Mouse (Mus musculus) hindbrain, embryonic 16.5 days (tissue): ENCODE measurements around the gene Nat8f1. TPM values are rescaled to one million over a fixed set of nuclear protein-coding genes. Genes with fewer than 3 reads are reported as not detected.
"Not testable (repeated sequence)": the region's sequence is repeated elsewhere in the genome, so short reads cannot be mapped to it uniquely, and the experiment has no call there.

Experiments used
- ATAC-seq: fragments of 200-750 bp; cut with Nextera tagmentation; 2 replicates; pipeline ENCODE4 v1.8.0; 2017; ENCODE audit warnings: moderate TSS enrichment, moderate library complexity
- H3K27ac ChIP-seq: fragments of 300-500 bp; sonication (generic); 2 replicates; pipeline ENCODE4 v1.5.1; 2014; ENCODE audit warnings: low read depth, mild to moderate bottlenecking, control low read depth, low read length, moderate library complexity
- H3K27me3 ChIP-seq: fragments of 300-500 bp; sonication (generic); replicated peaks from 2 replicates; pipeline ENCODE4 v1.6.1; 2014; ENCODE audit warnings: low read length; ENCODE audit not compliant: control insufficient read depth, insufficient read depth
- H3K36me3 ChIP-seq: fragments of 300-500 bp; sonication (generic); 2 replicates; pipeline ENCODE4 v1.6.1; 2014; ENCODE audit warnings: mild to moderate bottlenecking, low read length, moderate library complexity, mixed read lengths; ENCODE audit not compliant: control insufficient read depth, insufficient read depth
- H3K4me1 ChIP-seq: fragments of 300-500 bp; sonication (generic); 2 replicates; pipeline ENCODE4 v1.6.1; 2014; ENCODE audit warnings: low read depth, low read length; ENCODE audit not compliant: control insufficient read depth, insufficient read depth
- H3K4me2 ChIP-seq: fragments of 300-500 bp; sonication (generic); 2 replicates; pipeline ENCODE4 v1.6.1; 2014; ENCODE audit warnings: mild to moderate bottlenecking, low read length, control low read depth, moderate library complexity
- H3K4me3 ChIP-seq: fragments of 300-500 bp; sonication (generic); 2 replicates; pipeline ENCODE4 v1.5.1; 2014; ENCODE audit warnings: mild to moderate bottlenecking, low read length, control low read depth, moderate library complexity
- H3K9ac ChIP-seq: fragments of 300-500 bp; sonication (generic); 2 replicates; pipeline ENCODE4 v1.6.1; 2014; ENCODE audit warnings: low read depth, mild to moderate bottlenecking, control low read depth, low read length, moderate library complexity
- H3K9me3 ChIP-seq: fragments of 300-500 bp; sonication (generic); 2 replicates; pipeline ENCODE4 v1.6.1; 2014; ENCODE audit warnings: mild to moderate bottlenecking, low read length, moderate library complexity; ENCODE audit not compliant: control insufficient read depth
- WGBS: fragments of 180-500 bp; shearing (Covaris S2); extraction: QIAGEN DNeasy Blood & Tissue Kit; methylation state at CpG from one replicate; pipeline ENCODE4 v1.1.7; 2014; 5-methylcytosine and 5-hydroxymethylcytosine counted together
- polyA plus RNA-seq: library from polyadenylated mRNA; unstranded; fragments of >200 nt; fragmentation: Nextera tagmentation; extraction: Ambion mirVana; gene quantifications from 2 replicates; pipeline ENCODE4 v1.2.1, GENCODE M21; 2015

Nat8f1 gene
- polyA plus RNA-seq, 1 experiment from 2014 or later = 20.4 TPM

DNA sequence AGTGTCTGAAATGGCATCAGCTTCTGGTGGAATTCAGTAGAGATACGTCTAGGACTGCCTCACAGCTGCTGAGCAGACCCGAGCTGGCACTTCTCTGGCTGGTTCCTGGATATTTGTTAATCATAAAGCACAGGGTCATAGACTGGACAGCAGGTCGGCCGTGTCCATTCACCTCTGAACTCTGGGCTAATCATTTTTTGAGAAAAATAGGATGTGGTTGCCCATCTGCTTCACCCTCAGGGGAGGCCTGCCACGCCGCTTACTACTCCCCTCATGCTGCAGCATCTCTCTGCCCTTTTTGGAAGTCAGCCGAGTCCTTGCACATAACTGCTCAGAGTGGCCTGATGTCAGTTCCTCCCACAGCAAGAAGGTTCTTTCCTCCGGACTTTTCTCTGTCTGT lies 18.6 kb upstream of the Nat8f1 start:
- H3K27me3 ChIP-seq = no peaks in the 10 kb centered on the region
- no peaks in the 10 kb centered on the region for H3K9me3 ChIP-seq
- no peak overlapping the region for H3K4me3 ChIP-seq
- no peak overlapping the region for H3K4me2 ChIP-seq
- H3K27ac ChIP-seq = no peak overlapping the region
- 83% methylated on average over 8 of the region's 8 CpGs for WGBS
- peaks cover 14% of the 10 kb centered on the region for H3K36me3 ChIP-seq
- H3K4me1 ChIP-seq = 0 out of 2 replicates have a peak, but pooled peaks cover 2% of the 10 kb centered on the region
- no peak overlapping the region for H3K9ac ChIP-seq
- ATAC-seq = no peak

DNA sequence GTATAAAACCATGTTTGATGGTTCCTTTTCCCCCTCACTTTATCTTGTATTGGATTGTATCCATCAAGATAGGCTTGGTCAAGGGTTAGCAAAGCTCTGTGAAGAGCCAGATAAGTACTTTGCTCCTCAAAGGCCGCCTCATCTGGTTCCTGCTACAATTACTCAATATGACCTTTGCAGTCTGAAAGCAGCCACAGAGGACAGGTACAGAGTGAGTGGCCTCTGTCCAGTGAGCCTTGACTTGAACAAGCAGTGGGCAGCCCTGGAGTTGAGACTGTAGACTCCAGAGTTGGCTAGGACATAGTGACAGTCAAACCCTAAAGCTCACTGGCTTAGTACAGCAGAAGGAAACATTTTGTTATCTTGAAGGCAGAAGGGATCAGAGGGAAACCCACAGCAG lies 13.8 kb upstream of the Nat8f1 start:
- Histone ChIP-seq H3K9ac (no peak overlapping the region), H3K9me3 (no peaks in the 10 kb centered on the region), H3K36me3 (peaks cover 40% of the 10 kb centered on the region), H3K4me1 (no peaks in the 10 kb centered on the region), H3K27ac (no peak overlapping the region), H3K4me3 (no peak overlapping the region), H3K27me3 (no peaks in the 10 kb centered on the region), H3K4me2 (no peak overlapping the region)
- WGBS = 88% methylated on average over 1 of the region's 1 CpGs
- no peak for ATAC-seq

- no peaks in the 10 kb centered on the region for H3K9me3 ChIP-seq
- WGBS = 94% methylated on average over 9 of the region's 9 CpGs
- H3K4me2 ChIP-seq = no peak overlapping the region
- H3K9ac ChIP-seq = no peak overlapping the region
- ATAC-seq = no peak
- H3K27ac ChIP-seq = no peak overlapping the region
- no peak overlapping the region for H3K4me3 ChIP-seq
- no peaks in the 10 kb centered on the region for H3K27me3 ChIP-seq
- H3K36me3 ChIP-seq = peaks cover 43% of the 10 kb centered on the region
- H3K4me1 ChIP-seq = no peaks in the 10 kb centered on the region
Observed at GRCm38 (mm10) chr6:85927476-85928464, 12.3 kb upstream of the Nat8f1 start.

- H3K36me3 ChIP-seq = peaks cover 44% of the 10 kb centered on the region
- no peaks in the 10 kb centered on the region for H3K4me1 ChIP-seq
- no peak overlapping the region for H3K27ac ChIP-seq
- ATAC-seq = no peak
- WGBS = 93% methylated on average over 1 of the region's 1 CpGs
- no peak overlapping the region for H3K9ac ChIP-seq
- H3K4me2 ChIP-seq = no peak overlapping the region
- no peak overlapping the region for H3K4me3 ChIP-seq
- H3K9me3 ChIP-seq = no peaks in the 10 kb centered on the region
- no peaks in the 10 kb centered on the region for H3K27me3 ChIP-seq
Observed at GRCm38 (mm10) chr6:85926709-85927108, 11.2 kb upstream of the Nat8f1 start.

DNA sequence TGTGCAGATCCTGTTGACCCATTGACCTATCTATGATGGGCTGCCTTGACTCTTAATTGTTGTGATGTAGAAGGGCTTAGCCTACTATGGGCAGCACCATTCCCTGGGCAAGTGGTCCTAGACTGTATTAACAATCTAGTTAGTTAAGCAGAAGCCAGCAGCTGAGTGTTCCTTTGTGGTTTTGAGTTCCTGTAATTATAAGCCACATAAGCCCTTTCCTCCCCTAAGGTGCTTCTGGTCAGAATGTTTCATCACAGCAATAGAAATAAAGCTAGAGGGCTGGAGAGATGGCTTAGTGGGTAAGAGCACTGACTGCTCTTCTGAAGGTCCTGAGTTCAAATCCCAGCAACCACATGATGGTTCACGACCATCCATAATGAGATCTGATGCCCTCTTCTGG lies 8.2 kb upstream of the Nat8f1 start:
- no peak for ATAC-seq
- peaks cover 36% of the 10 kb centered on the region for H3K36me3 ChIP-seq
- 93% methylated on average over 1 of the region's 1 CpGs for WGBS

DNA sequence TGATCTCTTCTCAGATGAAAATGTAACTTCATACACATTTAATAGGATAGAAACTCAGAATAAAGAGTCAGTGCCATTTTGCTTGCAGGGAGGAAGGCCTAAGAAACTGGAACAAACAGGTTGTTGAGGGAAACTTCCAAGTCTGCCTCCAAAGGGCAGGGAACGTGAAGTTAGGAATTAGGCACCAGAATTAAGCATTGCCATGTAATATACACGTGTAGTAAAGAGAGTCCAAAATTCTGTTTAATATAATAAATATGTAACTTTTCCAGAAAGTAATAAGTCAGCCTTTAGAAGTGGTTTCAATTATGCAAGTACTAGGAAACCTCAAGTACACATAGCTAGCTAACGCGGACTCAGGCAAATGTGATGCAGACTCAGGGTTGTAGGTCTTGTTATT lies 3.9 kb upstream of the Nat8f1 start:
- Histone ChIP-seq H3K4me3 (no peak overlapping the region), H3K9ac (no peak overlapping the region), H3K9me3 (no peaks in the 10 kb centered on the region; the same call in 1 of the 2 replicates), H3K4me1 (peaks cover 12% of the 10 kb centered on the region), H3K4me2 (no peak overlapping the region), H3K27ac (no peak overlapping the region), H3K36me3 (peaks cover 10% of the 10 kb centered on the region), H3K27me3 (no peaks in the 10 kb centered on the region)
- ATAC-seq = no peak
- WGBS = 96% methylated on average over 4 of the region's 4 CpGs

More for the DNA sequence above, 8.2 kb upstream of the Nat8f1 start:
- Histone ChIP-seq H3K4me3 (no peak overlapping the region), H3K9me3 (no peaks in the 10 kb centered on the region), H3K27me3 (no peaks in the 10 kb centered on the region), H3K27ac (no peak overlapping the region), H3K9ac (no peak overlapping the region), H3K4me2 (no peak overlapping the region), H3K4me1 (no peaks in the 10 kb centered on the region)

DNA sequence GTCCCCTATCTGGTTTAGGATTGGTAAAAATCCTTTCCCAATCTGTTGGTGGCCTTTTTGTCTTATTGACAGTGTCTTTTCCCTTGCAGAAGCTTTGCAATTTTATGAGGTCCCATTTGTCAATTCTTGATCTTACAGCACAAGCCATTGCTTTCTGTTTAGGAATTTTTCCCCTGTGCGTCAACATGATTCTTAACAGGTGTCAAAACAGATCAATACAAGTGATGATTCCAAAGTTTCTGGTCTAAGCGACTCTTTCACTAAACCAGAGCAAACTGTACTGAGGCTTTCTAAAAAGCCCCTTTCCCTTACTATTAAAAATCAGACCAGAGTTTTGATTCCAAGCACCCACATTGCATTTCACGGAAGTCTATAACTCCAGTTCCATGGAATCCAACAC lies 2.9 kb upstream of the Nat8f1 start:
- H3K4me1 ChIP-seq = peaks cover 12% of the 10 kb centered on the region
- not testable (repeated sequence) for ATAC-seq, H3K27ac ChIP-seq, H3K27me3 ChIP-seq, H3K9me3 ChIP-seq, H3K4me3 ChIP-seq, H3K36me3 ChIP-seq, H3K9ac ChIP-seq, H3K4me2 ChIP-seq
- 95% methylated on average over 3 of the region's 3 CpGs for WGBS

DNA sequence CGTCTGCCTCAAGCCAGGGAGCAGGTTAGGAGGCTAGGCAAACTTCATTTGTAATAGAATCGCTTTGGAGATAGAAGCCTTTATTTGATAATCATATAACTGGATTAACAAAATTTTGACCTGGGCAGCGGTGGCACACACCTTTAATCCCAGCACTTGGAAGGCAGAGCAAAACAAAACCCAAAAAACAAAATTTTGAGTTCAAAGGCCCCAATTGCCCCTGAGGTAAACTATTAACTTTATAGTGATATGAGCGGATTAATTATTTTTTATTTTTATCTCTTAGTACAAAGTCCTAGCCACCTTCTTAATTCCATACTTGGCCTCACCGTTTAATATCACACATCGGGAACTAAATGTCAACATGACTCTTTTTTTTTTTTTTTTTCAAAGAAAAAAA lies 1.1 kb upstream of the Nat8f1 start:
- ATAC-seq = no peak
- Histone ChIP-seq H3K27me3 (no peaks in the 10 kb centered on the region), H3K4me3 (peak overlapping the region; percentile 72), H3K9ac (peak overlapping the region; percentile 79), H3K27ac (peak overlapping the region; percentile 89), H3K9me3 (no peaks in the 10 kb centered on the region; the same call in 1 of the 2 replicates), H3K36me3 (peaks cover under 1% of the 10 kb centered on the region; the same call in 1 of the 2 replicates), H3K4me2 (peak overlapping the region; percentile 93), H3K4me1 (peaks cover 12% of the 10 kb centered on the region)
- WGBS = 81% methylated on average over 6 of the region's 6 CpGs

GRCm38 (mm10) chr6:85915141-85915538 lies 347 bp downstream of the Nat8f1 start:
- WGBS = 4% methylated on average over 11 of the region's 11 CpGs
- H3K4me2 ChIP-seq = peak overlapping the region; percentile 93
- H3K27me3 ChIP-seq = no peaks in the 10 kb centered on the region
- no peaks in the 10 kb centered on the region; the same call in 1 of the 2 replicates for H3K9me3 ChIP-seq
- H3K4me1 ChIP-seq = peaks cover 12% of the 10 kb centered on the region
- no peaks in the 10 kb centered on the region for H3K36me3 ChIP-seq
- H3K27ac ChIP-seq = peak overlapping the region; percentile 89
- 0 out of 2 replicates have a peak, but pooled peaks have one; percentile 9 for ATAC-seq
- peak overlapping the region; percentile 79 for H3K9ac ChIP-seq
- H3K4me3 ChIP-seq = peak overlapping the region; percentile 72
